9 mouse cellular contexts compared by ENCODE assay signal in the genomic region with DNA sequence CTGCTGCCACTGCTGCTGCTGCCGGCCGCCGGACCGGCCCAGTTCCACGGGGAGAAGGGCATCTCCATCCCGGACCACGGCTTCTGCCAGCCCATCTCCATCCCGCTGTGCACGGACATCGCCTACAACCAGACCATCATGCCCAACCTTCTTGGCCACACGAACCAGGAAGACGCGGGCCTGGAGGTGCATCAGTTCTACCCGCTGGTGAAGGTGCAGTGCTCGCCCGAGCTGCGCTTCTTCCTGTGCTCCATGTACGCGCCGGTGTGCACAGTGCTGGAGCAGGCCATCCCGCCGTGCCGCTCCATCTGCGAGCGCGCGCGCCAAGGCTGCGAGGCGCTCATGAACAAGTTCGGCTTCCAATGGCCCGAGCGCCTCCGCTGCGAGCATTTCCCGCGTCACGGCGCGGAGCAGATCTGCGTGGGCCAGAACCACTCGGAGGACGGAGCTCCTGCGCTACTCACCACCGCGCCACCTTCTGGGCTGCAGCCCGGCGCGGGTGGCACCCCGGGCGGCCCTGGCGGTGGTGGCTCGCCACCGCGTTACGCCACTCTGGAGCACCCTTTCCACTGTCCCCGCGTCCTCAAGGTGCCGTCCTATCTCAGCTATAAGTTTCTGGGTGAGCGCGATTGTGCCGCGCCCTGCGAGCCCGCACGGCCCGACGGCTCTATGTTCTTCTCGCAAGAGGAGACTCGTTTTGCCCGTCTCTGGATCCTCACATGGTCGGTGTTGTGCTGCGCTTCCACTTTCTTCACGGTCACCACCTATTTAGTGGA. TPM values are rescaled to one million over a fixed set of nuclear protein-coding genes. Genes with fewer than 3 reads are reported as not detected.
A peak's percentile ranks its signal among the peaks of the same experiment; 100 is the strongest.
DNase-seq lines count a peak whose midpoint lies in the region; ATAC-seq and TF ChIP-seq lines count a peak whose summit lies in the region.
"Had no signal": no experiment of that assay in that cellular context is flagged by ENCODE, and none has a peak within 500 bp of the region (broad histone marks: within the 10 kb centered on the region; RNA-seq: fewer than 3 reads in every experiment).

No protein-coding gene starts in this region.

- peak overlapping the region; percentile 66 for H3K4me3 ChIP-seq in intestine, postnatal 0 days (ENCODE audit: low read depth, low read length)
- H3K4me3 ChIP-seq in liver, embryonic 15.5 days (replicated peaks) = peak overlapping the region; percentile 43

- under 1% methylated on average over 74 of the region's 74 CpGs for WGBS in intestine, postnatal 0 days
- WGBS in liver, embryonic 15.5 days (ENCODE audit: insufficient replicate concordance) = under 1% methylated on average over 74 of the region's 74 CpGs

- H3K9ac ChIP-seq in intestine, postnatal 0 days (ENCODE audit: low read depth, low read length) = peak overlapping the region; percentile 58
- H3K9ac ChIP-seq in liver, embryonic 15.5 days = no peak overlapping the region

- TF ChIP-seq POLR2A in brain, embryonic 14.5 days (IDR thresholded peaks at IDR 0.05; ENCODE audit: borderline replicate concordance, extremely low read depth, insufficient read depth, insufficient read length, poor library complexity, severe bottlenecking) = no peak

- DNase-seq in left cerebral cortex, adult 18-20 months (ENCODE audit: low spot score in 2 of 2) = peak; percentile 26 to 45
- no peak for DNase-seq in left cerebral cortex, adult 11 months (ENCODE audit: low spot score)
- peak; percentile 80 for DNase-seq in brain, embryonic 14.5 days (ENCODE audit: low read depth)
- peak; percentile 15 for DNase-seq in gastrocnemius, postnatal 25 days
- DNase-seq in retina, postnatal 1 day = peak; percentile 71

- TF ChIP-seq CTCF in brain, embryonic 14.5 days (IDR thresholded peaks at IDR 0.05; ENCODE audit: borderline replicate concordance, extremely low read depth, insufficient read depth, insufficient read length) = peak; percentile 23; the same call in 1 of the 2 replicates
- peak; percentile 49 for TF ChIP-seq CTCF in intestine, postnatal 0 days (IDR thresholded peaks at IDR 0.05; ENCODE audit: low read depth)

- peak overlapping the region; percentile 82 for H3K4me2 ChIP-seq in intestine, postnatal 0 days (replicated peaks; ENCODE audit: low read depth)
- peak overlapping the region; percentile 52 for H3K4me2 ChIP-seq in liver, embryonic 15.5 days

- no peaks in the 10 kb centered on the region for H3K4me1 ChIP-seq in intestine, postnatal 0 days (replicated peaks; ENCODE audit: control insufficient read depth, insufficient read depth, low read length)
- peaks cover 9% of the 10 kb centered on the region for H3K4me1 ChIP-seq in liver, embryonic 15.5 days (replicated peaks)

- H3K36me3 ChIP-seq in intestine, postnatal 0 days (ENCODE audit: control insufficient read depth, insufficient read depth) = no peaks in the 10 kb centered on the region
- H3K36me3 ChIP-seq in liver, embryonic 15.5 days (replicated peaks) = no peaks in the 10 kb centered on the region

- peaks cover 34% of the 10 kb centered on the region for H3K27me3 ChIP-seq in intestine, postnatal 0 days (replicated peaks; ENCODE audit: control insufficient read depth, insufficient read depth, low read length)
- H3K27me3 ChIP-seq in liver, embryonic 15.5 days = peaks cover 99% of the 10 kb centered on the region

- no peaks in the 10 kb centered on the region for H3K9me3 ChIP-seq in intestine, postnatal 0 days (ENCODE audit: control insufficient read depth)
- H3K9me3 ChIP-seq in liver, embryonic 15.5 days (replicated peaks) = no peaks in the 10 kb centered on the region

- ATAC-seq in intestine, postnatal 0 days = peak; percentile 41
- no peak for ATAC-seq in liver, embryonic 15.5 days (ENCODE audit: insufficient read depth)
- ATAC-seq in monocyte, adult 5-6 weeks (replicated peaks; ENCODE audit: insufficient number of reproducible peaks, low FRiP score, low TSS enrichment, poor library complexity, severe bottlenecking) = no peak

- H3K27ac ChIP-seq in intestine, postnatal 0 days (ENCODE audit: low read depth, low read length) = peak overlapping the region; percentile 77
- no peak overlapping the region for H3K27ac ChIP-seq in liver, embryonic 15.5 days (replicated peaks)

RNA-seq across cellular contexts. Expression of gene Fzd2, which starts 0.8 kb away (rescaled TPM):
- total RNA-seq in left cerebral cortex, adult 18-20 months (2021) = 1 to 10 TPM; 9.4 to 9.7 TPM
- 35.6 and 59.4 TPM in 2 replicates for polyA plus RNA-seq in brain, embryonic 14.5 days (2012; rRNA removed)
- 1 to 10 TPM; 2.5 to 2.7 TPM for total RNA-seq in gastrocnemius, postnatal 25 days (2021)
- polyA plus RNA-seq in intestine, postnatal 0 days (2015; fragmentation: Nextera tagmentation; extraction: Ambion mirVana) = 6.0 and 6.2 TPM in 2 replicates
- polyA plus RNA-seq in liver, embryonic 15.5 days (2015; fragmentation: Nextera tagmentation; extraction: Ambion mirVana) = 0.41 and 0.60 TPM in 2 replicates
- not detected in 3 replicates for total RNA-seq in monocyte, adult 5-6 weeks (2017)

RNA-seq across cellular contexts. Expression of gene Gm11627, which starts 25.7 kb away (rescaled TPM):
- 1 to 10 TPM; 3.7 to 5.4 TPM for total RNA-seq in left cerebral cortex, adult 18-20 months (2021)
- 3.6 and 4.6 TPM in 2 replicates for polyA plus RNA-seq in brain, embryonic 14.5 days (2012; rRNA removed)
- under 1 TPM in 1 of 2 experiments, not detected in 1; 0.43 TPM for total RNA-seq in gastrocnemius, postnatal 25 days (2021)
- 11.2 and 12.7 TPM in 2 replicates for polyA plus RNA-seq in intestine, postnatal 0 days (2015; fragmentation: Nextera tagmentation; extraction: Ambion mirVana)
- polyA plus RNA-seq in liver, embryonic 15.5 days (2015; fragmentation: Nextera tagmentation; extraction: Ambion mirVana) = 0.22 and 0.29 TPM in 2 replicates
- total RNA-seq in monocyte, adult 5-6 weeks (2017) = not detected in 3 replicates

RNA-seq across cellular contexts. Expression of gene Gpatch8, which starts 48.8 kb away (rescaled TPM):
- 10 to 100 TPM; 50.8 to 52.0 TPM for total RNA-seq in left cerebral cortex, adult 18-20 months (2021)
- 46.1 and 58.4 TPM in 2 replicates for polyA plus RNA-seq in brain, embryonic 14.5 days (2012; rRNA removed)
- 10 to 100 TPM; 17.5 to 19.6 TPM for total RNA-seq in gastrocnemius, postnatal 25 days (2021)
- 18.9 and 22.3 TPM in 2 replicates for polyA plus RNA-seq in intestine, postnatal 0 days (2015; fragmentation: Nextera tagmentation; extraction: Ambion mirVana)
- polyA plus RNA-seq in liver, embryonic 15.5 days (2015; fragmentation: Nextera tagmentation; extraction: Ambion mirVana) = 20.1 and 20.8 TPM in 2 replicates
- total RNA-seq in monocyte, adult 5-6 weeks (2017) = 25.6 to 52.6 TPM (median 34.8 TPM) in 3 replicates

RNA-seq across cellular contexts. Expression of gene Meioc, which starts 58.6 kb away (rescaled TPM):
- not detected for total RNA-seq in left cerebral cortex, adult 18-20 months (2021)
- 0.03 and 0.11 TPM in 2 replicates for polyA plus RNA-seq in brain, embryonic 14.5 days (2012; rRNA removed)
- not detected for total RNA-seq in gastrocnemius, postnatal 25 days (2021)
- 0.09 and 0.14 TPM in 2 replicates for polyA plus RNA-seq in intestine, postnatal 0 days (2015; fragmentation: Nextera tagmentation; extraction: Ambion mirVana)
- polyA plus RNA-seq in liver, embryonic 15.5 days (2015; fragmentation: Nextera tagmentation; extraction: Ambion mirVana) = 0.09 TPM in 1 of 2 replicates, not detected in the other
- 0.21 TPM in 1 of 3 replicates, not detected in the others for total RNA-seq in monocyte, adult 5-6 weeks (2017)
- total RNA-seq: left cerebral cortex, postnatal 10 days had no signal
